Mouse (Mus musculus) intestine, postnatal 0 days (tissue): ENCODE measurements around the gene Slc38a4. TPM values are rescaled to one million over a fixed set of nuclear protein-coding genes. Genes with fewer than 3 reads are reported as not detected.

Experiments
- ATAC-seq: fragments of 200-750 bp; cut with Nextera tagmentation; 2 replicates; pipeline ENCODE4 v1.8.0; 2017; ENCODE audit warnings: mild to moderate bottlenecking, moderate TSS enrichment, moderate library complexity
- H3K27ac ChIP-seq: fragments of 300-500 bp; sonication (generic); 2 replicates; pipeline ENCODE4 v1.5.1; 2014; ENCODE audit warnings: mild to moderate bottlenecking, low read depth, low read length, moderate library complexity
- H3K27me3 ChIP-seq: fragments of 300-500 bp; sonication (generic); replicated peaks from 2 replicates; pipeline ENCODE4 v1.6.1; 2014; ENCODE audit warnings: low read length, mixed read lengths; ENCODE audit not compliant: control insufficient read depth, insufficient read depth
- H3K36me3 ChIP-seq: fragments of 300-500 bp; sonication (generic); 2 replicates; pipeline ENCODE4 v1.6.1; 2014; ENCODE audit warnings: mild to moderate bottlenecking, moderate library complexity; ENCODE audit not compliant: control insufficient read depth, insufficient read depth
- H3K4me1 ChIP-seq: fragments of 300-500 bp; sonication (generic); replicated peaks from 2 replicates; pipeline ENCODE4 v1.6.1; 2014; ENCODE audit warnings: antibody characterized with exemption, low read length, mixed read lengths; ENCODE audit not compliant: control insufficient read depth, insufficient read depth
- H3K4me2 ChIP-seq: fragments of 300-500 bp; sonication (generic); replicated peaks from 2 replicates; pipeline ENCODE4 v1.6.1; 2014; ENCODE audit warnings: low read depth, mild to moderate bottlenecking, moderate library complexity
- H3K4me3 ChIP-seq: fragments of 300-500 bp; sonication (generic); 2 replicates; pipeline ENCODE4 v1.5.1; 2014; ENCODE audit warnings: low read depth, low read length
- H3K9ac ChIP-seq: fragments of 300-500 bp; sonication (generic); 2 replicates; pipeline ENCODE4 v1.6.1; 2014; ENCODE audit warnings: mild to moderate bottlenecking, low read depth, low read length
- H3K9me3 ChIP-seq: fragments of 300-500 bp; sonication (generic); 2 replicates; pipeline ENCODE4 v1.6.1; 2016; ENCODE audit warnings: mixed run types; ENCODE audit not compliant: control insufficient read depth
- CTCF ChIP-seq: sonication (generic); IDR thresholded peaks from 2 replicates; pipeline ENCODE4 v1.5.1; 2016; ENCODE audit warnings: low read depth, mild to moderate bottlenecking, control low read depth, antibody characterized with exemption, moderate library complexity
- WGBS: fragments of 180-500 bp; shearing (Covaris S2); extraction: QIAGEN DNeasy Blood & Tissue Kit; methylation state at CpG from one replicate; pipeline ENCODE4 v1.1.7; 2014; 5-methylcytosine and 5-hydroxymethylcytosine counted together
- polyA plus RNA-seq: library from polyadenylated mRNA; unstranded; fragments of >200 nt; fragmentation: Nextera tagmentation; extraction: Ambion mirVana; gene quantifications from 2 replicates; pipeline ENCODE4 v1.2.1, GENCODE M21; 2015

Gene Slc38a4
- polyA plus RNA-seq, 1 experiment from 2014 or later: 11.4 TPM

DNA sequence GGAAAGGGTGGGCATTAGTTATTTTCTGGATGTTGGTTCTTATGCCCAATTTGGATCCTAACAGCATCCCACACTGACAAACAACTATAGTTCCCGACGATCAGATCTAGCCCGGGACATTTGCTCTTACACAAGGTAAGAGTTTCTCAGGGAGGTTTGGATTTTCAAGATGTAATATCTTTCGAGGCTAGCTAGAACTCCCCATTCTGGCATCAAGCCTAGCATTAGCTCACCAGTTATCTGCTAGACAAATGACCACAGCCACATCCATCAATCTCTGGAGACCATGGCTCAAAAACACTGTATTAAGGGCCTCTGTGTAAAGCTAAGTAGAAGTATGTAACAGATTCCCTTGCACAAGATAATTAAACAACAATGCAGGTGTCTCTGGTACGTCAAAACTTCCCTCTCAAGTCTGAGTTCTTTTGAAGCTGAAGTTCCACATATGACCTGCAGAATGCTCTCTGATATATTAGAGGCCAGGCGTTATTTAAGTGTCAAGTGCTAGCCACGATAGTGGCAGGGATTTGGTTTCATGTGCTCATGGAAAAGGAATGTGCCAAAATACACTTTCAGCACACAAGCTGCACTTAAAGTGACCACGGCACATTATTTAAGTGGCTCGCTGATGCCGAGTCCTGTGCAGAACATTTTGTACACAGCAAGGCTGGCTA lies 51.8 kb downstream of the Slc38a4 start:
- no peak overlapping the region for H3K4me3 ChIP-seq
- no peak for ATAC-seq
- no peaks in the 10 kb centered on the region for H3K36me3 ChIP-seq
- H3K27me3 ChIP-seq: no peaks in the 10 kb centered on the region
- 46% methylated on average over 10 of the region's 10 CpGs for WGBS
- H3K9me3 ChIP-seq: no peaks in the 10 kb centered on the region
- no peak overlapping the region for H3K27ac ChIP-seq
- 0 out of 2 replicates have a peak, but pooled peaks have one; percentile 19 for TF ChIP-seq CTCF
- H3K4me1 ChIP-seq: 0 out of 2 replicates have a peak, but pooled peaks cover 5% of the 10 kb centered on the region
- H3K9ac ChIP-seq: no peak overlapping the region
- no peak overlapping the region for H3K4me2 ChIP-seq

GRCm38 (mm10) chr15:97003186-97003585 lies 52.6 kb downstream of the Slc38a4 start:
- Histone ChIP-seq H3K9ac (no peak overlapping the region), H3K27ac (no peak overlapping the region), H3K9me3 (no peaks in the 10 kb centered on the region), H3K4me1 (0 out of 2 replicates have a peak, but pooled peaks cover 5% of the 10 kb centered on the region), H3K27me3 (no peaks in the 10 kb centered on the region), H3K36me3 (no peaks in the 10 kb centered on the region), H3K4me2 (0 out of 2 replicates have a peak overlapping the region, but pooled peaks have one; percentile 9), H3K4me3 (no peak overlapping the region)
- ATAC-seq: no peak
- TF ChIP-seq CTCF: no peak
- 64% methylated on average over 6 of the region's 6 CpGs for WGBS

- Histone ChIP-seq H3K9me3 (no peaks in the 10 kb centered on the region), H3K4me1 (0 out of 2 replicates have a peak, but pooled peaks cover 5% of the 10 kb centered on the region), H3K4me2 (0 out of 2 replicates have a peak overlapping the region, but pooled peaks have one; percentile 9), H3K27me3 (no peaks in the 10 kb centered on the region), H3K36me3 (no peaks in the 10 kb centered on the region), H3K9ac (no peak overlapping the region), H3K27ac (no peak overlapping the region), H3K4me3 (no peak overlapping the region)
- no peak for TF ChIP-seq CTCF
- WGBS: 76% methylated on average over 12 of the region's 12 CpGs
- ATAC-seq: no peak
These were observed 53.0 kb downstream of the Slc38a4 start for GRCm38 (mm10) chr15:97002752-97003151.

DNA sequence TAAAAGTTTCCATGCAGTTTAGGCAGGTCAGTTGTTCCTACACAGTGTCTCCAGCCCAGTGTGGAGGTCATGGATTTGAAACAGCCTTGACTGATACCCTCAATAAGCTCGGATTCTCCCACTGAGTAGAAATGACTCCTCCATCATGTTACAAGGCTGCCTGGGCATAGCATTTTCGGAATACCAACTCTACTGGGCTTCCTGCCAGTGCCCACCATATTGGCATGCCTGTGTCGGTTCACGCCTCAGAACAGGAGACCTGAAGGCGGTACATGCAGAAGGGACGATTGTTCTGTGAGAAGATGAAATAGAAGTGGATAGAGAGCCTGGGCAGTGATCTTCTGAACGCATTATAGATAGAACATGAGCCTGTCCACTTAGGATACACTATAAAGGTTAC lies 53.9 kb downstream of the Slc38a4 start:
- Histone ChIP-seq H3K4me2 (no peak overlapping the region), H3K4me1 (0 out of 2 replicates have a peak, but pooled peaks cover 5% of the 10 kb centered on the region), H3K4me3 (no peak overlapping the region), H3K9me3 (no peaks in the 10 kb centered on the region), H3K27ac (no peak overlapping the region), H3K9ac (no peak overlapping the region), H3K36me3 (no peaks in the 10 kb centered on the region), H3K27me3 (no peaks in the 10 kb centered on the region)
- no peak for TF ChIP-seq CTCF
- 86% methylated on average over 7 of the region's 7 CpGs for WGBS
- ATAC-seq: no peak

- no peaks in the 10 kb centered on the region for H3K27me3 ChIP-seq
- H3K4me2 ChIP-seq: peak overlapping the region; percentile 17; the same call in 1 of the 2 replicates
- no peak overlapping the region for H3K9ac ChIP-seq
- H3K27ac ChIP-seq: no peak overlapping the region
- 0 out of 2 replicates have a peak, but pooled peaks cover 5% of the 10 kb centered on the region for H3K4me1 ChIP-seq
- 67% methylated on average over 12 of the region's 12 CpGs for WGBS
- H3K4me3 ChIP-seq: no peak overlapping the region
- TF ChIP-seq CTCF: no peak
- no peak for ATAC-seq
- H3K9me3 ChIP-seq: no peaks in the 10 kb centered on the region
- no peaks in the 10 kb centered on the region for H3K36me3 ChIP-seq
These were observed 54.3 kb downstream of the Slc38a4 start for GRCm38 (mm10) chr15:97001416-97001815.

DNA sequence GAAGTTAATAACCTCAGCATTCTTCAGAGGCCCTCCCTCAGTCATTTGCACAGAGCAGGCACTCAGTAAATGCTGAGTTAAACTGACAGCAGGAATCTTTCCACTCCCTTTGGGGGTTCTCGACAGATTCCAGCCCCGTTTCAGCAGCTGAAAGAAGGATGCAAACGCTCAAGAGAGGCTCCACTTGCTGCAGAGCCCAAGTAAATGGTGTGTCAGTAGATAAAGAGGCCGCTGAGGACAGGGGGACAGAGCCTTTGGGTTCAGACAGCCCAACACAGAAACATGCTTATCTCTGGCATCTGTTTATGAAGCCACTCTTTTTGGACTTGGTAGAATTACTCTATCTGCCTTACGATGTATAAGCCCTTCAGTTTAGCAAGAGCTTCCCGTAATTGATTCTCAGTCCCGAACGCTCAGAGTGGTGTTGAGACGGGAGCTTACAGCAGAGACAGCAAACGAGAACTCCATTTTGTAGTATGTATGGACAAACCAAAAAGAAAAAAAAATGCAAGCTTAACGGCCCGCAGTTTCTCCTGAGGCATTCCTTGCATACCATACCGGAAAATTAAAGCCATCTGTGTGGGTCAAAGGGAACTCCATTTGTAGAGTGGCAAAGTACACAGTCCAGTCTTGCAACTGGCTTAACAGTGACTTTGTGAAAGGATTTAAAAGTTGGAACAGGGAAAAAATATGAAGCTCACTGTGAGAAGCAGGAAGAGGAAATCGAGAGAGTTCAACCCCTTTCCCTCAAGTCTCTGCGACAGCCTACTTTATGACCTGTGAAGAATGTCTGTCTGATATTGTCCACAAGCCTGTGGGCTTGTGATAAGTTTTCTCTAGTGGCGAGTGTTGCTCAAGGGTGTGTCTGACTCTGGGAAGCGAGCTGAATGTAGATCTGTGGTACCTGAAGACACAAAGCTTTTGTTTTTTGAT lies 55.2 kb downstream of the Slc38a4 start:
- 25% methylated on average over 17 of the region's 17 CpGs for WGBS

More for the DNA sequence above, 55.2 kb downstream of the Slc38a4 start:
- ATAC-seq: 0 out of 2 replicates have a peak, but pooled peaks have one; percentile 36
- H3K4me3 ChIP-seq: no peak overlapping the region
- no peaks in the 10 kb centered on the region for H3K36me3 ChIP-seq
- H3K27ac ChIP-seq: no peak overlapping the region
- no peaks in the 10 kb centered on the region for H3K27me3 ChIP-seq
- no peak for TF ChIP-seq CTCF
- no peaks in the 10 kb centered on the region for H3K9me3 ChIP-seq
- H3K4me1 ChIP-seq: 0 out of 2 replicates have a peak, but pooled peaks cover 5% of the 10 kb centered on the region
- H3K9ac ChIP-seq: no peak overlapping the region
- H3K4me2 ChIP-seq: peak overlapping the region; percentile 17
